Mouse (Mus musculus): ENCODE data around the gene Aebp1.

DNA sequence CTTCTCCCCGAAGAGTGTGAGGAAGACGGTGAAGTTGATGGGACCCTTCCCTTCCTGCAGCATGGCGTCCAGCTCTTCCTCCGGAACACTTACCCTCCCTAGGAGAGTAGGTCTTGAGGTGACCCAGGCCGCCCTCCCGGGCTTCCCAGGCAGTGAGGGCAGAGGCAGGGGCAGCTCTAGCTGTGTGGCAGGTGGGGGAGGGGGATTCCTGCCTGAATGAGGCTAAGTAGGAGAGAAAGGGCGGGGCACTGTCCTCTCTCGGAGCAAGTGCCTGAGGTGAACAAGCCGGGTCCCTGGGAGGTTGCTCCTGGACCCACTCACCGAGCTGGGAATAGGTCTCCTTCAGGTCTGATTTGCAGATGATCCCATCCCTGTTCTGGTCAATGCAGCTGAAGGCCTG is 36.1 kb downstream of the Aebp1 start:
- TF ChIP-seq CTCF (IDR thresholded peaks at IDR 0.05; ENCODE audit: borderline replicate concordance, insufficient read depth, low read length) (no peak), POLR2A (IDR thresholded peaks at IDR 0.05; ENCODE audit: low read depth, low read length) (no peak)
